Mouse (Mus musculus): ENCODE data around the gene Wnt7b.

- TF ChIP-seq EP300 (IDR thresholded peaks at IDR 0.05) (no peak), CTCF (IDR thresholded peaks at IDR 0.05) (peak; percentile 59)
Observed at GRCm38 (mm10) chr15:85597403-85597802, 15.1 kb upstream of the Wnt7b start.
